Mouse (Mus musculus) ovary, postnatal 14 days (tissue): ENCODE measurements around the gene Pla2g3.
A peak's percentile ranks its signal among the peaks of the same experiment; 100 is the strongest.

Source experiments
- DNase-seq: peaks from one replicate; pipeline ENCODE4 v3.0.0; 2022; ENCODE audit warnings: low spot score

Pla2g3 gene

DNA sequence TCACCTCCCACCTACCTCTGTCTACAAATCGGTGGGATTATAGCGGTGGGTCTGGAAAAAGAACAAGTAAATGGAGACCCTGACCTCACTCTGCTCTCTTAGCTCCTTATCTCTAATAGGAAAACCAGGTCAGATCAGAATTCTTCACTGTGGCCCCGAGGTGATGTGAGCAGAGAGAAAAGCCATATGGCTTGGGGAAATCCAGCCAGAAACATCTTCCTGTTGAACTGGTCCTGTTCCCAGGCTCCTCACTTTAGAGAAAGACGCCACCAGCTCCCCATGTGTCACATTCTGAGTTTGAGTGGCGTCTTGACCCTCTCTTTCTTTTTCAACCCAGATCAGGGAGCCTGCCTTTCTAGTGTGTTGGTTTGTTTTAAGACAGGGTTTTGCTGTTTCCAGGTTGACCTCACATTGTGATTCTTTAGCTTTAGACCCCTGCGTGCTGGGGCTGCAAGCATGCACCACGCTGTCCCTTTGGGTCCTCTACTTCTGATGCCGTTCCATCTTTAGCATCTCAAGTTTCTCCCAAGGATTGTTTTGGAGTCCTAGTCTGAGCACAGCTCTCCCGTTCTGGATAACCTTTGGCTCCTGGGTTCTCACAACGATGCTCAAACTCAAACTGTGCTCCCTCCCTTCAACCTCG is 31.8 kb downstream of the Pla2g3 start:
- no peak for DNase-seq

GRCm38 (mm10) chr11:3520919-3521318 is 32.8 kb downstream of the Pla2g3 start:
- DNase-seq = no peak

GRCm38 (mm10) chr11:3521339-3522224 is 33.5 kb downstream of the Pla2g3 start:
- DNase-seq = no peak

GRCm38 (mm10) chr11:3522285-3523000 is 34.4 kb downstream of the Pla2g3 start:
- DNase-seq = no peak

GRCm38 (mm10) chr11:3523840-3524582 is 35.9 kb downstream of the Pla2g3 start:
- no peak for DNase-seq

DNA sequence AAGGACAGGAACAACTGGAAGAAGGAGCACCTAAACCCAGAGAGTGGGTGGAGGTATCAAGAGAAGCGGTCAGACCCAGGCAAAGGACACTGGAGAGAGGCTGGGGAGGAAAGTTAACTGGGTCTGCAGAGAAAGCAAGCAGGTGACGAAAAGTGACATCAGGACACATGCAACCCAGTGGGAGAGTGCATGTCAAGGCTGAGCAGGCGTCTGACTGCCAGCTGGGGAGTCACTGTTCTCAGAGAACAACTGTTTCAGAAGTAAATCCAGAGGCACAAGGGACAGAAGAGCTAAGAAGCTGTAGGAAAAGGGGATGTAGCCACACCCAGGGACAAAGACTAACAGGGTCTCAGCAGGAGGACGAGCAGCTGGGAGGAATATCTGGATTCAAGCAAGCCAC is 37.5 kb downstream of the Pla2g3 start:
- no peak for DNase-seq

DNA sequence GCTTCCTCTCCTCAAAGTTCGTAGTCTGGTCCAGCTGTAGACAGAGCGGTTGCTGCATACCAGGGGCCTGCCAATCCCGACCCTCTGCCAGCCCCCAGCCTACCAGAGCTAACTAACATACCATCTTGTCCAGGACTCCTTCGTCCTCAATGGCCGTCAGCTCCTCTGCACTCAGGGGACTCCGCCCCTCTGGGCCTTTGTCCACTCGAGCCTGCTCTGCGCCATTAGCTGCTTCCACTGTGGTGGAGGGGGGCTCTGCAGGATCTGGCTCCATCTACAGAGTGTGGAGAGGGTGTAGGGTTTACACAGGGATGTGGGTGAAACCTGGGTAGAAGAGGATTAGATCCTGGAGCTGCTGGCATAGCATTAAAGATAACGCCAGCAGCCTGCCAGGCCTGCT is 38.1 kb downstream of the Pla2g3 start:
- no peak for DNase-seq

DNA sequence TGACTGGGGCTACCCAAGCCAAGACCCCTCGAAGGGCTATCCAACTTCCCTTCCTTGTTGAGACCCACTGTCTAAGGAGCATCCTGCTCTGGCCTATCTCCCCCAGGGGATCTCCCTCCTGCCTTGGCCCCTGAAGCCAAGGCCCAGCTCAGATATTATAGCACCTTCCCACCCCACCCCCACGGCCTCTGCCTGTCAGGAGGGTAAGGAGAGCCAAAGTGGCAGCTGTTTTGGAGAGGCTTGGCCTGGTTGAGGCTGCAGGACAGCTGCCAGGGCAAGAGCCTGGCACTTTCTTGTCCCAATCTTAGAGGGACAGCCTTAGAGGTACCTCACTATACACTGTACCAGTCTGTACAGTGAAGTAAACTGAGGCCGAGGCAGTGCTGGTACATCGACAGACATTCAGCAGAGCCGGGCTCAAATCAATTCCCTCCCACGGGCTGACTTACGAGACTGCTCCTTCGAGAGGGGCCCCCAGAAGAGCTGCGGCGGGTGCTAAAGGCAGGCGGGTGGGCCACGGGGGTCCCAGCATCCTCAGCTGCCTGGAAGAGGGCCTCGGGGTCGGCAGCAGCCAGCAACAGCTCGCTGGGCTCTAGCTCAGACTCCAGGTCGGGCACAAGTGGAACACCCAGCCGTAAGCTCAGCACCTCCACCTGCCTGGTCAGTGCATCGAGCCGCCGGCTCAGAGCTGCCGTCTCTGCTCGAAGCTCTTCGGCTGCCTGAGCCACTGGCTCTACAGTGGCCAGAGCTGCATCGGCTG is 39.1 kb downstream of the Pla2g3 start:
- no peak for DNase-seq

- DNase-seq = no peak
These were observed 39.7 kb downstream of the Pla2g3 start for GRCm38 (mm10) chr11:3527766-3528165.

GRCm38 (mm10) chr11:3528208-3528607 is 40.1 kb downstream of the Pla2g3 start:
- no peak for DNase-seq

DNA sequence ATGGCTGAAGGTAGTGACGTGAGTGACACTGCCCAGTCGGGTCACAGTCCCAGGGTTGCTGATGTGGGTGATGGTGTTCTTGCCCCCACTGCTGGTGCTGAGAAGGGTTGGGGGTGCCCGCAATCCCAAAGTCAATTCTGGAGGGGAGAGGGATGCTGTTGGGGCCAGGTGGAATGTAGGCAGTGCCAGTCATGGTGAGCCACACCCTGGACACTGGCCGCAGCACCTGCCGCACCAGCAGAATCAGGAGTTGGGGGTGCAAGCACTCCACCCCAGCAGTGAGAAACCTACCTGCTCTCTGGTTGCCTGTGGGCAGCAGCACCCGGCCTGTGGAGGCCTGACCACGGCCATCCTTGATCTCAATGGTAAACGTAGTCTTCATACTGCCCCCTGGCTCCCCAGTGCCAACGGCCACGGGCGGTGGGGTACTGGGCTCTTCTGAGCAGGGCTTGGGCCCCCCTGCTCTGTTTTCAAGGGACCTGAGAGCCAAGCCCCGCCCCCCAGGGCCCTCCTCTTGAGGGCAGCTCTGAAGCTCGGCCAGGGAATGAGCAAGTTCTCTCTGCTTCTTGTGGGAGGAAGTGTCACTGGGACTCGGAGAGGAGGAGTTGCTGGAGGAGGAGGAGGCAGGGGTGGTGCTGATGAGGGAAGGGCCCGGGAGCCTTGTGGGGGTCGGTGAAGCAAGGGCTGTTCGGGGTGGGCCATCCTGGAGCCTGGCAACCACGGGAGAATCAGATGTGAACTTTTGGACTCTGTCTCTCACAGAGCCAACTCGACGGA is 41.6 kb downstream of the Pla2g3 start:
- no peak for DNase-seq

DNA sequence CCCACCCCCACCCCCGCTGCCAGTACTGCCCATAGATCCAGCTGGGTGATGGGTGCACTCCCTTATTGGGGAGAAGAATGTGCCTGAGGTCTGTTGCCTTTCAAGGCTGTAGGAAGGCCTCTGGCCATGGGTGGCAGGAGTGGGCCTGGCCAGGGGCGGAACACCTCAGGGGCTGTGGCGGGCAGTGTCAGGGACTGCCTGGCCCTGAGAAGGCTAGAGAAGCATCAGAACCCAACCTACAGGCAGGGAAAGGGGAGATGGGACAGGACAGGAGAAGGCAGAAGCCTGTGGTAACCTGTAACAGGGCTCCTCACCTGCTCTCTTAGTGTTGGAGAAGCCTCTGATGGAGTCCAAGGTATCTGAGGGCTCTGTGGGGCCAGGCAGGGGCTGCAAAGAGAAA is 42.6 kb downstream of the Pla2g3 start:
- no peak for DNase-seq

- no peak for DNase-seq
These were observed 43.5 kb downstream of the Pla2g3 start for GRCm38 (mm10) chr11:3531634-3532033.

DNA sequence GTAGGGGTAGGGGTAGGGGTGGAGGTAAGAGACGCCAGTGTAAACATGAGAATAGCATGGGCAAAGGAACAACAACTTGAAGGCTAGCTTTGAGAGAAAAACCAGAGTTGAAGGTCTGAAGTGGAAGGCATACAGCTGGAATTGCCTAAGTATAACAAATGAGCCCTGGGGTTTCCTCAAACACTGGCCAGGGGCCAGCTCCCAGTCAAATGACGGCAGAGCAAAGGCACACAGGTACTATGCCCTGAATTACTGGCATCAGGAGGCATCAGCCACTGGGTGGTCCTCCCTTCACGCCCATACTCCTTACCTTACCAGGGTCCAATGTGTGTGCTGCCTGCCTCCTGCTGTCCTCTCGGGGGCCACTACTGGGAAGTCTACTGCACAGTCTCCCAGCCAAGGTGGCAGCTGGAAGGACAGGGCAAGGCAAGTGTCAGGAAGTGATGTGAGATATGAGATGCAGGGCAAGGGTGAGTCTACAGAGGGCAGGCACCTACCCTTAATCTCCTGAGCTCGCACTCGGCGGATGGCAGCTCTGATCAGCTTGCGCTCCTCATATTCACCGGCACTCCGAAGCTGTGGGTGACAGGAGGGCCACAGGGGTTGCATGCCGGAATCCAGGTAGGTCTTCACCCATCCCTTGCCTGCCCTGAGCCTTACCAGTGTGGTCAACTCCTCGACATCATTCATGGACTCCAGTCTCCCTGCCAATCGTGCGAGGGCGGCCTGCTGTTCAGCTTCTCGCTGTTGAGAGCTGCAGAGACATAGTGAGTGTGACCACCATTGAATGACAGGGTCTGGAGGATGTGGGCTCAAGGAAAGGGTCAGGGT is 44.2 kb downstream of the Pla2g3 start:
- no peak for DNase-seq

DNA sequence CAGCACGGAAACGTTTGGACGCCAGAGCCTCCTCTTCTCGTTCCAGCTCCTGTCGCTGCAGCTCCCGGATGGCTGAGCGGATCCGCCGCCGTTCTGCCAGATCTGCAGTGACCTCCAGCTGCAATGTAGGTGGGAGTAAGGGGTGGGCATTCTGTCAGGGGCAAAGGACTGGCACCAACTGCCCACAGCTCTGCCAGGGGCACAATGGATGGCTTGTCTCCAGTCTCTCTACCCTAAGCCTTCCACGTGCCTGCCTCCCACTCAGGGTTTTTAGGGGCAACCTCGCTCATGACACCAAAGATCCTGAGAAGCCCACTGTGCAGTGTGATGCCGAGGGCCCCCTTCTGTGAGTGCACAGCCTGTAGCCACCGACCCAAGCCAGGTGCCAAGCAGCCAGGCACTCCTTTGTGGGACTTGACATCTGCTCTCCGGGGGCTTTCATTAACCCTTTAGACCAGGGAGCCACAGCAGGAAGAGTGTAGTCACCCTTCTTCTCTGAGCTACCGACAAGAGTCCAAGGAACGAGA is 45.4 kb downstream of the Pla2g3 start:
- no peak for DNase-seq

DNA sequence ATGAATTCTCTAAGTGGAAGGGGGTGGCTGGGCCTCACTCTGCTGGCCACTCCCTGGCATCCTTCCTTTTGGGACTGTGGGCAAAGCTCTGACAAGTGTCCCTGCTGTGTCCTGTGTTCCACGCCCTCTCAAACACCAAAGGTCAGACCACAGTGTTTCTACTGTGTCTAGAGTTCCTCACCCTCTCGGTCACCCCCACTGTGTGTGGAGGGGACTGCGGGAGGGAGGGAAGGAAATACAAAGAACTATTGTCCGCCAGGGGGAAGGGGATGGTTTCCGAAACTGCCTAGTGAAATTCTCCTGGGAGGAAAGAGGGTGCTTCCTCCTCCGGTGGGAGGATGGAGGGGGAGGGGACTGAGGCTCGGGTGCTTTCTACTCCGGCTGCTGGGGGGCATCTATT is 46.9 kb downstream of the Pla2g3 start:
- DNase-seq = no peak

GRCm38 (mm10) chr11:3535406-3535986 is 47.4 kb downstream of the Pla2g3 start:
- DNase-seq = peak; percentile 96

DNA sequence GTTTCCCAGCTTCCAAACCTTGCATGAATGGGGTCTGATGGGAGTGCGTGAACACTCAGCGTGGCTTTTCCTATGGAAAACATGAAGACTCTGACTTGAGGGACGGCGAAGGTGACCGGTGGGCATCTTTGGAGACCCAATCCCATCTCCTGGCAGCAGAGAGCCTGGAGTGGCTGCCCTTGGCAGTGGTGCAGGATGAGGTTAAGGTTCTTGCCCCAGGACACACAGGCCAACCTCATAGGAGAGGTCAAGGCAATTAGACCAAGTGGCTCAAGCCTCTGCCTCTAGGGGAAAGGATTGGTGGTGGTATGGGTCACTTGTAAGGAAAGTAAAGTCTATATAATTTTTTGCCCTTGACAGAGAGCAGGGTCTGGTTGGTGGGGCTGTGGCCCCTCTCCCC is 48.0 kb downstream of the Pla2g3 start:
- DNase-seq = no peak

- DNase-seq = no peak
These were observed 48.8 kb downstream of the Pla2g3 start for GRCm38 (mm10) chr11:3536745-3537333.
